Mouse (Mus musculus) G1E (cell line): Measurements from ENCODE around the gene Jmy. TPM values are rescaled to one million over a fixed set of nuclear protein-coding genes. Genes with fewer than 3 reads are reported as not detected.

Experiments used
- ATAC-seq: 2 replicates; pipeline ENCODE4 v1.8.0; 2016; ENCODE audit warnings: mild to moderate bottlenecking; ENCODE audit not compliant: insufficient number of reproducible peaks, poor library complexity, low FRiP score, severe bottlenecking; ENCODE audit errors: extremely low read depth
- DNase-seq: peaks from one replicate; pipeline ENCODE4 v3.0.0; 2012; ENCODE audit warnings: low spot score
- H3K27me3 ChIP-seq: 2 replicates; pipeline ENCODE4 v1.6.1; 2012; ENCODE audit warnings: mild to moderate bottlenecking, low read length, inconsistent platforms; ENCODE audit not compliant: insufficient read depth
- H3K36me3 ChIP-seq: replicated peaks from 2 replicates; pipeline ENCODE3; 2012; ENCODE audit warnings: mild to moderate bottlenecking, inconsistent platforms
- H3K4me1 ChIP-seq: 2 replicates; pipeline ENCODE4 v1.6.1; 2012; ENCODE audit warnings: low read depth, low read length, inconsistent platforms, mixed read lengths; ENCODE audit not compliant: insufficient read depth
- H3K4me3 ChIP-seq: 2 replicates; pipeline ENCODE4 v1.5.1; 2012; ENCODE audit warnings: low read depth, mild to moderate bottlenecking, inconsistent platforms, low read length, moderate library complexity, mixed read lengths
- H3K9me3 ChIP-seq: replicated peaks from 2 replicates; pipeline ENCODE4 v1.6.1; 2012; ENCODE audit warnings: inconsistent platforms
- CTCF ChIP-seq: IDR thresholded peaks from 2 replicates; pipeline ENCODE4 v1.5.1; 2012; ENCODE audit warnings: low read depth, low read length, inconsistent platforms, mixed read lengths
- GATA1 ChIP-seq: IDR thresholded peaks from 2 replicates; pipeline ENCODE4 v1.6.1; 2012; ENCODE audit warnings: borderline replicate concordance, low read length, inconsistent platforms, mixed read lengths
- GATA2 ChIP-seq: IDR thresholded peaks from 2 replicates; pipeline ENCODE4 v1.6.1; 2012; ENCODE audit warnings: low read depth, low read length, inconsistent platforms, borderline replicate concordance
- POLR2AphosphoS5 ChIP-seq: IDR thresholded peaks from 2 replicates; pipeline ENCODE4 v1.6.1; 2012; ENCODE audit warnings: low read depth, low read length, inconsistent platforms; ENCODE audit not compliant: insufficient replicate concordance
- TAL1 ChIP-seq: conservative IDR thresholded peaks from 2 replicates; pipeline ENCODE4 v1.6.1; 2012; ENCODE audit warnings: low read depth, low read length, inconsistent platforms, mixed read lengths
- polyA plus RNA-seq: library from polyadenylated mRNA; stranded (reverse); fragments of >175 nt; gene quantifications from 2 replicates; pipeline ENCODE4 v1.2.3, GENCODE M21; 2012
- total RNA-seq, 2 experiments: library from RNA; stranded (forward) in 1 of 2; stranded (reverse) in 1 of 2; fragments of 200-1000 nt in 1 of 2; fragments of >200 nt in 1 of 2; fragmentation: Nextera tagmentation in 1 of 2; gene quantifications; 2 replicates each; pipeline ENCODE4 v1.2.3; 2014 to 2017

Jmy gene
- total and polyA plus RNA-seq, 3 experiments, result 14.7 to 41.3 (median 15.4) TPM

DNA sequence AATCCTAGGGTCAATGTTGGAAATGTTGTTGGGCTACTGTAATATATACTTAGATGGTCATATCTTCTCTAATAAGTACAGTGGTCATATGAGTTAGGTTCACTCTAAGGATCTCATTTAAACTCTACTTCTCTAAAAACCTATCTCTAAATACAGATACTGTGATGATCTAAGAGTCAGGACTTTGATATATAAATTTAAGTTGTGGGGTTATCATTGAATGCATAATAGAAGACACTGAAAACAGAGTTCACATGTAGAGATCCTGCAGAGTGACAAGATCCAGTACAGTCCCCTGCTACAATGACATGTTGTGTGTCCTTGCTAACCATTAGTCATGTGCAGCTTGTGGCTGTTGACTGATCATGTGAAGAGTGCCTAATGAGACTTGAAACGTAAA is 114.5 kb downstream of the Jmy start:
- DNase-seq (no peak), ATAC-seq (no peak)
- Histone ChIP-seq H3K9me3 (no peaks in the 10 kb centered on the region), H3K4me3 (no peak overlapping the region), H3K4me1 (peaks cover 74% of the 10 kb centered on the region), H3K27me3 (no peaks in the 10 kb centered on the region), H3K36me3 (peaks cover 2% of the 10 kb centered on the region)
- TF ChIP-seq CTCF (no peak), GATA1 (no peak), TAL1 (no peak), POLR2AphosphoS5 (no peak), GATA2 (no peak)

DNA sequence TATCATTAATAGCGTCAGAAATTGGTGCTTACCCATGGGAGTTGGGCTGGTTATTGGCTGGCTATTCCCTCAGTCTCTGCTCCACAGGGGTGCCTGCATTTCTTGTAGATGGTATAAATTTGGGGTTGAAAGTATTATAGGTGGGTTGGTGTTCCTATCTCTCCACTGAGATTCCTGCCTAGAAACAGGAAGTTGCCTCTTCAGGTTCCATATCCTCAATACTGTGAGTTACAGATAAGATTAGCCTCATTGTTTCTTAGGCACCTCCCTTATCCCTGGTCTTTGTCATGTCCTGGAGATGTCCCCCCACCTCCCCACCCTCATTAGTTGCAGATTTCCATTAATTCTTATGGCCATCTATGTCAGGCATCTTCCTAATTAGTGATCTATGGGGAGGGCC is 115.1 kb downstream of the Jmy start:
- no peak overlapping the region; the same call in 1 of the 2 replicates for H3K4me3 ChIP-seq
- no peaks in the 10 kb centered on the region for H3K9me3 ChIP-seq
- H3K36me3 ChIP-seq, result peaks cover 2% of the 10 kb centered on the region
- TF ChIP-seq CTCF (no peak), TAL1 (peak; percentile 49; the same call in 1 of the 2 replicates)
- DNase-seq, result no peak
- no peak for ATAC-seq
- no peaks in the 10 kb centered on the region for H3K27me3 ChIP-seq
- H3K4me1 ChIP-seq, result peaks cover 69% of the 10 kb centered on the region

- DNase-seq (no peak), ATAC-seq (no peak)
- Histone ChIP-seq H3K36me3 (peaks cover 2% of the 10 kb centered on the region), H3K27me3 (no peaks in the 10 kb centered on the region), H3K4me3 (no peak overlapping the region; the same call in 1 of the 2 replicates), H3K4me1 (peaks cover 68% of the 10 kb centered on the region), H3K9me3 (no peaks in the 10 kb centered on the region)
- TF ChIP-seq GATA1, result no peak
- no peak for TF ChIP-seq CTCF
- TF ChIP-seq TAL1, result no peak
- no peak for TF ChIP-seq GATA2
- TF ChIP-seq POLR2AphosphoS5, result no peak
Measured at GRCm38 (mm10) chr13:93383620-93384019, 116.0 kb downstream of the Jmy start.

GRCm38 (mm10) chr13:93383092-93383491 is 116.5 kb downstream of the Jmy start:
- H3K27me3 ChIP-seq, result no peaks in the 10 kb centered on the region
- TF ChIP-seq POLR2AphosphoS5, result no peak
- TF ChIP-seq CTCF, result no peak
- TF ChIP-seq GATA2, result no peak
- no peak for TF ChIP-seq GATA1
- ATAC-seq (no peak), DNase-seq (no peak)
- peaks cover 2% of the 10 kb centered on the region for H3K36me3 ChIP-seq
- no peaks in the 10 kb centered on the region for H3K9me3 ChIP-seq
- H3K4me3 ChIP-seq, result no peak overlapping the region
- H3K4me1 ChIP-seq, result peaks cover 72% of the 10 kb centered on the region

DNA sequence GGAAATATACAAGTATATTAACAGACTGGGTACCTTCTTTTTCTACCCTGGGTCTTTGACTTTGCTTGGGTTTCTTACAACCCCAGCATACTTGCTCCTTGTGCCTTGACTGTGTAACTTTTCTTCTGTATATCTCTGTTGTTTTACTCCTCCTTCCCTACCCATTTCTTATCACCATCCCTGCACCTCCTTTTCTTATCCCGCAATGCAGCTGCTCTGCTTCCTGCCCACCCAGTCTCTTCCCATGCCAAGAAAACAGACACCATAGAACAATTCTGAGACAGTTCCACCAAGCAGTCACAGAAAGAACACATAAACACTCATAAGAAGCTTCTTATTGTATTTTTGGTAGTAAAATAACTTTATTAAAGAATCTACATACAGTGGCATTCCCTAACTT is 118.3 kb downstream of the Jmy start:
- TF ChIP-seq POLR2AphosphoS5 (no peak), TAL1 (peak; percentile 64)
- no peak for DNase-seq
- Histone ChIP-seq H3K9me3 (no peaks in the 10 kb centered on the region), H3K4me3 (no peak overlapping the region), H3K4me1 (peaks cover 63% of the 10 kb centered on the region), H3K27me3 (no peaks in the 10 kb centered on the region), H3K36me3 (no peaks in the 10 kb centered on the region)
- peak; percentile 76 for ATAC-seq

- no peak for ATAC-seq
- Histone ChIP-seq H3K4me3 (no peak overlapping the region), H3K4me1 (peaks cover 59% of the 10 kb centered on the region)
Measured at GRCm38 (mm10) chr13:93380399-93381063, 119.1 kb downstream of the Jmy start.

More at GRCm38 (mm10) chr13:93380399-93381063, 119.1 kb downstream of the Jmy start:
- TF ChIP-seq POLR2AphosphoS5, result no peak
- TF ChIP-seq CTCF, result no peak
- no peak for TF ChIP-seq GATA2
- TF ChIP-seq GATA1, result no peak
- TF ChIP-seq TAL1, result no peak
- H3K27me3 ChIP-seq, result no peaks in the 10 kb centered on the region
- DNase-seq, result no peak
- no peaks in the 10 kb centered on the region for H3K36me3 ChIP-seq
- no peaks in the 10 kb centered on the region for H3K9me3 ChIP-seq

Other genes starting within 250 kb of the Jmy start
- 20.9 and 24.5 TPM in 2 replicates for gene Homer1, start 200.2 kb downstream of the Jmy start, total RNA-seq (2014; fragmentation: Nextera tagmentation)
- gene Homer1, start 200.2 kb downstream of the Jmy start, total RNA-seq (2017), result 27.4 and 30.4 TPM in 2 replicates
- 5.3 and 6.1 TPM in 2 replicates for gene Homer1, start 200.2 kb downstream of the Jmy start, polyA plus RNA-seq
- not detected in 2 replicates for gene Bhmt, start 138.2 kb upstream of the Jmy start, total RNA-seq (2014; fragmentation: Nextera tagmentation)
- 0.12 and 0.16 TPM in 2 replicates for gene Bhmt, start 138.2 kb upstream of the Jmy start, total RNA-seq (2017)
- gene Bhmt, start 138.2 kb upstream of the Jmy start, polyA plus RNA-seq, result not detected in 2 replicates
- gene Bhmt2, start 174.5 kb upstream of the Jmy start, total RNA-seq (2014; fragmentation: Nextera tagmentation), result not detected in 2 replicates
- gene Bhmt2, start 174.5 kb upstream of the Jmy start, total RNA-seq (2017), result not detected in 2 replicates
- gene Bhmt2, start 174.5 kb upstream of the Jmy start, polyA plus RNA-seq, result not detected in 2 replicates
- gene Dmgdh, start 174.6 kb upstream of the Jmy start, total RNA-seq (2014; fragmentation: Nextera tagmentation), result not detected in 2 replicates
- 0.05 and 0.06 TPM in 2 replicates for gene Dmgdh, start 174.6 kb upstream of the Jmy start, total RNA-seq (2017)
- gene Dmgdh, start 174.6 kb upstream of the Jmy start, polyA plus RNA-seq, result not detected in 2 replicates